Mouse (Mus musculus) cerebellum, adult 8-10 months (tissue): ENCODE data around the gene Ppp1ca.

ENCODE experiments used
- DNase-seq: peaks from one replicate; pipeline ENCODE4 v3.0.0; 2022

Gene Ppp1ca

DNA sequence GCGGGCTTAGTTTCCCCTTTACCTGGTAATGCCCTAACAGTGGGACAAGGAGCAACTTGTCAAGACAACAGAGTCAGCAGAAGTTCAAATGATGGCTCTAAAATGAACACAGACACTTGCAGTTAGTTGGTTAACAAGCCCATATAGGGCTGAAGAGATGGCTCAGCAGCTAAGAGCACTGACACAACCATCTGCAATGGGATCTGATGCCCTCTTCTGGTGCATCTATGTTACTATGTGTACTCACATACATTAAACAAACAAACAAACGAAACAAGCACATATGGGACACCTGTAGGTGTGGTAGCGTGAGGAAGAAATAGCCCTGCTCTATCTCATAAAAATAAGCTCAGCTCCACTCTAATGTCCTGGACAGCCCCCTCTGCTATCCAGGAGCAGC, 50.6 kb downstream of the Ppp1ca start:
- no peak for DNase-seq

DNA sequence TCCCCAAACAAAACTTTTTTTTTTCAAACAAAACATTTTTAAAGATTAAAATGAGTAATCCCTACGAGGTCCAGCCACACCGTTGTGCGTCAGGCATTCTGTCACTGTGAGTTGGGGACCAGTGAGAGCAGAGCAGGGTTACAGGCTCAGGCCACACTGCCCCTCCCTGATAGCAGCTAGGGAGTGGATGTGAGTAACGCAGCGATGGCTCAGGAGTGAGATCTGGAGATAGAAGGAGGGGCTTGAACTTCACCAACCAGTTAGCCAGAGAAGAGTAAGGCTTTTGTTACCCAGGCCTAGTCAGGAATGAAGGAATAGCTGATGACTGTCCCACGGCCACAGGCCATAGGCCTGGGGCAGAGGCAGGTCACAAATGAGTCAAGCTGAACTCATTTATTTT, 52.9 kb downstream of the Ppp1ca start:
- no peak for DNase-seq
